Mouse (Mus musculus): ENCODE results near the gene Olfr63. TPM values are rescaled to one million over a fixed set of nuclear protein-coding genes. Genes with fewer than 3 reads are reported as not detected.
"Not testable (repeated sequence)": the region's sequence is repeated elsewhere in the genome, so short reads cannot be mapped to it uniquely, and the experiment has no call there.

Olfr63 gene
- polyA plus RNA-seq (2015; fragmentation: Nextera tagmentation; extraction: Ambion mirVana), result 0.04 TPM in 1 of 2 replicates, not detected in the other

DNA sequence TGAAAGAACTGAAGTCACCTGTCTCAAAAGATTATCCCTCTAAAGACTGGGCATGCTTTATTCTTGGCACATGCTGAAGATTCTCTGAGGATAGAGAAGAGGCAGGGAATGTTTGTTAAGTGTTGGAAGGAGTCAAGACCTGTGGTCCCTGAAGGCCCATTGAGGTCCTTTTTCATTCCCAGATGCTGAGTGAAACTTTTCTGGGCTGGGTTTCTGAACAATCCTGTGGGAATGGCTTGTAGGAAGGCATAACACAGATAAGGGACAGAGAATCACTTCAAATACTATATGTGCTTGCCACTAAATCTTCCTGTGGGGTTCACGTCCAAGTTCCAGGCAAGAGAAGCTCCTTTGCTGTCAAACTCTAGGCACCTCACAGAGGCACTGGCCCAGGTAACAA, at the start of gene Olfr63:
Gene Olfr63 (plus strand): TSS at position 301 of the 400 bp plus-strand sequence.
- no peak for TF ChIP-seq EP300 (optimal IDR thresholded peaks at IDR 0.05)
- TF ChIP-seq CTCF (IDR thresholded peaks at IDR 0.05; ENCODE audit: low read depth), result no peak

DNA sequence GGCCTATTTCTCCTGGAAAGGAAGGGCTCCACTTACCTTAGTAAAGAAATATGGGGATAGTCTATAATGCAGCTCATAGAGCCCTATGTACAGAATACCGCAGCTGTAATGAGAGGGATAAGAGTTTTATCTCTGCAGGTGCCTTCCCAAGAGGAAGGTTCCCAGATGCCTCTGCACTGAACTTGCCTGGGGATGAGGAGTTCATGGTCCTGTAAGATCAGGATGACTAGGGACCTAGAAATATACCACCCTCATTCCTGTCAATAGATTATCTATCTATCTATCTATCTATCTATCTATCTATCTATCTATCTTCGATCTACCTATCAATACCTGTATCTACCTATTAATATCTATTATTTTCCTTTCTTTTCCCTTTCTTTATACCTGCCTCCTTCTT, 42.9 kb upstream of the Olfr63 start, which contains the start of gene Olfr1564:
Gene Olfr1564 (minus strand): TSS at position 101 of the 400 bp plus-strand sequence.
- H3K9me3 ChIP-seq (ENCODE audit: control insufficient read depth, low read length), result 0 out of 2 replicates have a peak, but pooled peaks cover 4% of the 10 kb centered on the region
- DNase-seq (ENCODE audit: low spot score), result no peak
- no peaks in the 10 kb centered on the region for H3K36me3 ChIP-seq (ENCODE audit: control insufficient read depth, insufficient read depth, low read length)
- H3K27ac ChIP-seq (replicated peaks), result no peak within 1 kb of the TSS
- whole genome bisulfite sequencing, result 79% methylated on average over 2 of the region's 2 CpGs
- no peaks in the 10 kb centered on the region for H3K4me1 ChIP-seq (replicated peaks; ENCODE audit: control insufficient read depth, insufficient read depth)
- no peak within 1 kb of the TSS for H3K9ac ChIP-seq (ENCODE audit: low read length)
- H3K27me3 ChIP-seq (ENCODE audit: control insufficient read depth, insufficient read depth, low read length), result no peaks in the 10 kb centered on the region
- no peak within 1 kb of the TSS for H3K4me2 ChIP-seq (replicated peaks; ENCODE audit: low read depth)
- no peak for TF ChIP-seq CTCF (IDR thresholded peaks at IDR 0.05; ENCODE audit: low read depth)
- no peak for TF ChIP-seq EP300 (optimal IDR thresholded peaks at IDR 0.05)
- H3K4me3 ChIP-seq (ENCODE audit: low read depth, low read length), result no peak within 1 kb of the TSS
- no peak for ATAC-seq (ENCODE audit: low FRiP score, low TSS enrichment)

More for the DNA sequence above, at the start of gene Olfr63:
- DNase-seq (ENCODE audit: low spot score), result no peak
- no peaks in the 10 kb centered on the region for H3K36me3 ChIP-seq (ENCODE audit: control insufficient read depth, insufficient read depth, low read length)
- 73% methylated on average over 1 of the region's 1 CpGs for WGBS
- H3K4me1 ChIP-seq (replicated peaks; ENCODE audit: control insufficient read depth, insufficient read depth), result no peaks in the 10 kb centered on the region
- no peak within 1 kb of the TSS for H3K27ac ChIP-seq (replicated peaks)
- H3K9me3 ChIP-seq (ENCODE audit: control insufficient read depth, low read length), result no peaks in the 10 kb centered on the region
- no peak within 1 kb of the TSS for H3K9ac ChIP-seq (ENCODE audit: low read length)
- no peak within 1 kb of the TSS for H3K4me2 ChIP-seq (replicated peaks; ENCODE audit: low read depth)
- H3K4me3 ChIP-seq (ENCODE audit: low read depth, low read length), result no peak within 1 kb of the TSS
- ATAC-seq (ENCODE audit: low FRiP score, low TSS enrichment), result no peak
- H3K27me3 ChIP-seq (ENCODE audit: control insufficient read depth, insufficient read depth, low read length), result no peaks in the 10 kb centered on the region

DNA sequence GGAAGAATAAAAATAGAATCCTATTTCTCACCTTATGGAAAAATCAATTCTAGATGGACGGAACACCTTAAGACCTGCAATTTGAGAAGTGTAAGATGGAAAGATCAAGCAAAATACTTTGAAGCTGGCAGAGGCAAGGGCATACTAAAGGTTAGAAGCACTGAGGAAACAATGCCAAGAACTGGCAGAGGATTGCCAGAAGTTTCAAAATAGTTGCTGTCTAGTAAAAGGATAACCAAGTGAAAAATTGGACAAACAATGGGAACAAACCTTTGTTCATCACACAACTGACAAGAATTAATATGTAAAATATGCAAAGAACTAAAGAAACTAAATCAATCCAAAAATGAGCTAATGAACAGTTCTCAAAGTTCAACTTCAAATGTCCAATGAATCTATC, 27.8 kb upstream of the Olfr63 start:
- not testable (repeated sequence) for ATAC-seq (ENCODE audit: low FRiP score, low TSS enrichment); H3K4me1 ChIP-seq (replicated peaks; ENCODE audit: control insufficient read depth, insufficient read depth)
- 90% methylated on average over 1 of the region's 1 CpGs for WGBS

DNA sequence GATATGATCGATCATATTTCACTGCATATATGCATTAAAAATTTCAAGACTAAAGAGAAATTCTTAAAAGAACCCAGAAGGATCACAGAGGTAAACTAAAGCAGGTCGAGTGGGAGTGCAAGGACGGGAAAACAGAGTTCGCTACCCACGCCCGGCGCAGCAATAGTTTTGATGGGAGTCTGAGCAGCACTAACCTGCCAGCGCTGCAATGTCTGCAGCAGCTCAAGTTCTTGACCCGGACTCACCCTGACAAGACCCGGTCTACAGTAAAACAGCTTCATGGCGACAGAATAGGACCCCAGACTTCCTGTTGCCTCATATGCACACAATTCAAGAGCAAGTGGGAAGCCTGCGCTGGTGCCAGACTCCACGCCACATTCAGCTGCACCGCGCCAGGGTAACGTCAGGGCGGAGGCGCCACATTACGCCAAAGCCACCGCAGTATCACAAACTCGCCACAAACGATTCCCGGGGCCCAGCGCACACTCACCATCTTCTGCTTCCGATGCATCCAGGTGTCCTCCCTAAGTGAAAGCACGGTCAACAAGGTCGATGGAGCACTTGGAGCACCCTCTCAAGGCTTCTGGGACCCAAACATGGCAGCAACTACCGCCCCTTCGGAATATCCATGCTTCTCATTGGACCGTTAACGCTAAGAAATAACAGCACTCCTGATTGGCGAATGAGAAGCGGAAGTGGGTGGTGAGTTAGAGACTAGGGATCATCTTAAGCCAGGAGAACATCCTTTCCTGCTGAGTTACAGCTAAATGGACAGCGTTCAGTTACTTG, 9.8 kb upstream of the Olfr63 start, which contains the start of gene Zfp955a:
Gene Zfp955a (minus strand): TSS at position 616 of the 789 bp plus-strand sequence.
- 20% methylated on average over 1 of the region's 34 CpGs for WGBS
- DNase-seq (ENCODE audit: low spot score); H3K4me3 ChIP-seq (ENCODE audit: low read depth, low read length); H3K9ac ChIP-seq (ENCODE audit: low read length); H3K4me2 ChIP-seq (replicated peaks; ENCODE audit: low read depth); H3K4me1 ChIP-seq (replicated peaks; ENCODE audit: control insufficient read depth, insufficient read depth); H3K27ac ChIP-seq (replicated peaks); H3K9me3 ChIP-seq (ENCODE audit: control insufficient read depth, low read length); H3K27me3 ChIP-seq (ENCODE audit: control insufficient read depth, insufficient read depth, low read length); H3K36me3 ChIP-seq (ENCODE audit: control insufficient read depth, insufficient read depth, low read length): not testable (repeated sequence)
- ATAC-seq (ENCODE audit: low FRiP score, low TSS enrichment), result peak; percentile 99

More for the DNA sequence above, 27.8 kb upstream of the Olfr63 start:
- H3K36me3 ChIP-seq (ENCODE audit: control insufficient read depth, insufficient read depth, low read length); H3K9me3 ChIP-seq (ENCODE audit: control insufficient read depth, low read length); H3K4me3 ChIP-seq (ENCODE audit: low read depth, low read length); H3K4me2 ChIP-seq (replicated peaks; ENCODE audit: low read depth); H3K27ac ChIP-seq (replicated peaks); DNase-seq (ENCODE audit: low spot score); H3K27me3 ChIP-seq (ENCODE audit: control insufficient read depth, insufficient read depth, low read length); H3K9ac ChIP-seq (ENCODE audit: low read length): not testable (repeated sequence)

DNA sequence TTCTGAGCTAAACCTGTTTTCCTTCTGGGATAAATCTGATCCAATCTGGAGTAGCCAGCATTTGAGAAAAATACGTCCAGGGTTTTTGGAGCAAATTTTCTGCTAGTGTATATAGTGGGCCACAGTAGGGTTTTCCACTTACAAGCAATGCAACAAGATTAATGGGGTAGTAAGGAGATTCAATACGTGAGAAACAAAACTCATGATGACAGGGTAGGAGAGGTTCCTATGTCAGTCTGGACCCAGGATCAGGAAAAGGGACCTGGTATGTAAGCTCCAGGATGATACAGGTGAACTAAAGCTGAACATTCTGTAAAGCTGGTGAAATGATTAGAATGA, 9.2 kb upstream of the Olfr63 start:
- WGBS, result no CpG with 5 or more reads among the region's 2 CpGs

DNA sequence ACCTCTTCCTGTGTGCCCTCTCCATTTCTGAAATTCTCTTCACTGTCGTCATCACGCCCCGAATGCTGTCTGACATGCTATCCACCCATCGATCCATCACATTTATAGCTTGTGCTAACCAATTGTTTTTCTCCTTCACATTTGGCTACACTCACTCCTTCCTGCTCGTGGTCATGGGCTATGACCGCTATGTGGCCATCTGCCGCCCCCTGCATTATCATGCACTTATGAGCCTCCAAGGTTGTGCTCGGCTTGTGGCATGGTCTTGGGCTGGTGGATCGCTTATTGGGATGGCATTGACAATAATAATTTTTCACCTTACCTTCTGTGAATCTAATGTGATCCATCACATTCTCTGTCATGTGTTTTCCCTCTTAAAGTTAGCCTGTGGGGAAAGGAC, 4.4 kb downstream of the Olfr63 start:
- DNase-seq (ENCODE audit: low spot score) (no peak), ATAC-seq (ENCODE audit: low FRiP score, low TSS enrichment) (no peak)
- WGBS, result 86% methylated on average over 9 of the region's 9 CpGs
- TF ChIP-seq CTCF (IDR thresholded peaks at IDR 0.05; ENCODE audit: low read depth) (no peak), EP300 (optimal IDR thresholded peaks at IDR 0.05) (no peak)
- Histone ChIP-seq H3K27ac (replicated peaks) (no peak overlapping the region), H3K4me3 (ENCODE audit: low read depth, low read length) (no peak overlapping the region), H3K4me1 (replicated peaks; ENCODE audit: control insufficient read depth, insufficient read depth) (no peaks in the 10 kb centered on the region), H3K27me3 (ENCODE audit: control insufficient read depth, insufficient read depth, low read length) (no peaks in the 10 kb centered on the region), H3K9me3 (ENCODE audit: control insufficient read depth, low read length) (no peaks in the 10 kb centered on the region), H3K36me3 (ENCODE audit: control insufficient read depth, insufficient read depth, low read length) (no peaks in the 10 kb centered on the region), H3K4me2 (replicated peaks; ENCODE audit: low read depth) (no peak overlapping the region), H3K9ac (ENCODE audit: low read length) (no peak overlapping the region)

More for the DNA sequence above, 9.2 kb upstream of the Olfr63 start:
- peak; percentile 18; the same call in 1 of the 2 replicates for ATAC-seq (ENCODE audit: low FRiP score, low TSS enrichment)
- not testable (repeated sequence) for H3K27me3 ChIP-seq (ENCODE audit: control insufficient read depth, insufficient read depth, low read length); H3K9ac ChIP-seq (ENCODE audit: low read length); H3K27ac ChIP-seq (replicated peaks); H3K9me3 ChIP-seq (ENCODE audit: control insufficient read depth, low read length); H3K36me3 ChIP-seq (ENCODE audit: control insufficient read depth, insufficient read depth, low read length); H3K4me3 ChIP-seq (ENCODE audit: low read depth, low read length); DNase-seq (ENCODE audit: low spot score); H3K4me1 ChIP-seq (replicated peaks; ENCODE audit: control insufficient read depth, insufficient read depth); H3K4me2 ChIP-seq (replicated peaks; ENCODE audit: low read depth)

DNA sequence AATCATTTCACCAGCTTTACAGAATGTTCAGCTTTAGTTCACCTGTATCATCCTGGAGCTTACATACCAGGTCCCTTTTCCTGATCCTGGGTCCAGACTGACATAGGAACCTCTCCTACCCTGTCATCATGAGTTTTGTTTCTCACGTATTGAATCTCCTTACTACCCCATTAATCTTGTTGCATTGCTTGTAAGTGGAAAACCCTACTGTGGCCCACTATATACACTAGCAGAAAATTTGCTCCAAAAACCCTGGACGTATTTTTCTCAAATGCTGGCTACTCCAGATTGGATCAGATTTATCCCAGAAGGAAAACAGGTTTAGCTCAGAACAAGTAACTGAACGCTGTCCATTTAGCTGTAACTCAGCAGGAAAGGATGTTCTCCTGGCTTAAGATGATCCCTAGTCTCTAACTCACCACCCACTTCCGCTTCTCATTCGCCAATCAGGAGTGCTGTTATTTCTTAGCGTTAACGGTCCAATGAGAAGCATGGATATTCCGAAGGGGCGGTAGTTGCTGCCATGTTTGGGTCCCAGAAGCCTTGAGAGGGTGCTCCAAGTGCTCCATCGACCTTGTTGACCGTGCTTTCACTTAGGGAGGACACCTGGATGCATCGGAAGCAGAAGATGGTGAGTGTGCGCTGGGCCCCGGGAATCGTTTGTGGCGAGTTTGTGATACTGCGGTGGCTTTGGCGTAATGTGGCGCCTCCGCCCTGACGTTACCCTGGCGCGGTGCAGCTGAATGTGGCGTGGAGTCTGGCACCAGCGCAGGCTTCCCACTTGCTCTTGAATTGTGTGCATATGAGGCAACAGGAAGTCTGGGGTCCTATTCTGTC, 24.8 kb downstream of the Olfr63 start, which contains the start of gene Zfp955b:
Gene Zfp955b (plus strand): TSS at position 506 of the 837 bp plus-strand sequence.
- no CpG with 5 or more reads among the region's 25 CpGs for WGBS
- H3K4me2 ChIP-seq (replicated peaks; ENCODE audit: low read depth); H3K27me3 ChIP-seq (ENCODE audit: control insufficient read depth, insufficient read depth, low read length); DNase-seq (ENCODE audit: low spot score); H3K4me3 ChIP-seq (ENCODE audit: low read depth, low read length); H3K9me3 ChIP-seq (ENCODE audit: control insufficient read depth, low read length); H3K4me1 ChIP-seq (replicated peaks; ENCODE audit: control insufficient read depth, insufficient read depth); H3K27ac ChIP-seq (replicated peaks); H3K36me3 ChIP-seq (ENCODE audit: control insufficient read depth, insufficient read depth, low read length); H3K9ac ChIP-seq (ENCODE audit: low read length): not testable (repeated sequence)
- ATAC-seq (ENCODE audit: low FRiP score, low TSS enrichment), result peak; percentile 99

DNA sequence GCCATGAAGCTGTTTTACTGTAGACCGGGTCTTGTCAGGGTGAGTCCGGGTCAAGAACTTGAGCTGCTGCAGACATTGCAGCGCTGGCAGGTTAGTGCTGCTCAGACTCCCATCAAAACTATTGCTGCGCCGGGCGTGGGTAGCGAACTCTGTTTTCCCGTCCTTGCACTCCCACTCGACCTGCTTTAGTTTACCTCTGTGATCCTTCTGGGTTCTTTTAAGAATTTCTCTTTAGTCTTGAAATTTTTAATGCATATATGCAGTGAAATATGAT, 25.3 kb downstream of the Olfr63 start:
- not testable (repeated sequence) for DNase-seq (ENCODE audit: low spot score); H3K4me3 ChIP-seq (ENCODE audit: low read depth, low read length); H3K36me3 ChIP-seq (ENCODE audit: control insufficient read depth, insufficient read depth, low read length); H3K9ac ChIP-seq (ENCODE audit: low read length); ATAC-seq (ENCODE audit: low FRiP score, low TSS enrichment); H3K4me1 ChIP-seq (replicated peaks; ENCODE audit: control insufficient read depth, insufficient read depth); H3K4me2 ChIP-seq (replicated peaks; ENCODE audit: low read depth); H3K27me3 ChIP-seq (ENCODE audit: control insufficient read depth, insufficient read depth, low read length); H3K9me3 ChIP-seq (ENCODE audit: control insufficient read depth, low read length); H3K27ac ChIP-seq (replicated peaks)
- no CpG with 5 or more reads among the region's 9 CpGs for WGBS
